Mouse (Mus musculus): Measurements from ENCODE around the gene Ankrd11. TPM values are rescaled to one million over a fixed set of nuclear protein-coding genes. Genes with fewer than 3 reads are reported as not detected.
A peak's percentile ranks its signal among the peaks of the same experiment; 100 is the strongest.

Ankrd11 gene
- total and polyA plus RNA-seq, 3 experiments = 49.2 to 235 (median 87.7) TPM

DNA sequence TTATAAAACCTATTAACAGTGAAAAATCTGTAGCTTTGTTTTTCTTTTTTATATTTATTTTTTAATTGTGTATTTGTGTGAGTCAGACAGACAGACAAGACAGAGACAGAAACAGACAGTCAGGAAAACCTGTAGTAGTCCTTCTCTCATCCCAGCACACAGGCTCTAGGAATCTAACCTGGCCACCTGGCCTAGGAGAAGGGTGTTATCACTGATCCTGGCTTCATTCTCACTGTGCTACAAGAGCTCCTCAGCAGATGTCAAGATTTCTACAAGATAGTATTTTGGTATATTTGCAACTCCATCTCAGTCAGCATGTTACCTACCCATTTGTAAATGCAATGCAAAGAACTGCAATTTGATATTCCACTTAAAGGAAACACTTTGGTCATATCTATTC is 30.8 kb downstream of the Ankrd11 start:
- H3K9me3 ChIP-seq (replicated peaks; ENCODE audit: insufficient read depth, low read length) = no peaks in the 10 kb centered on the region
- peaks cover 84% of the 10 kb centered on the region for H3K79me2 ChIP-seq (ENCODE audit: control insufficient read depth, insufficient read depth, low read length, poor library complexity)
- no peak overlapping the region for H3K27ac ChIP-seq (ENCODE audit: control insufficient read depth, low read depth, low read length)
- H3K36me3 ChIP-seq (ENCODE audit: control insufficient read depth in 1 of 2, insufficient read depth in 2 of 2, low read length in 2 of 2) = peaks cover 10% of the 10 kb centered on the region in 2 experiments
- H3K27me3 ChIP-seq (ENCODE audit: control insufficient read depth in 1 of 2, insufficient read depth in 2 of 2, low read length in 2 of 2) = no peaks in the 10 kb centered on the region
- no peak overlapping the region for H3K4me3 ChIP-seq (ENCODE audit: control insufficient read depth in 1 of 2, insufficient read depth in 1 of 2, low read depth in 2 of 2, low read length in 2 of 2)
- H3K9ac ChIP-seq (ENCODE audit: control insufficient read depth, low read depth, low read length, poor library complexity, severe bottlenecking) = no peak overlapping the region
- peaks cover 0 to 5% of the 10 kb centered on the region in 2 experiments; a peak in 1 of 4 replicates for H3K4me1 ChIP-seq (ENCODE audit: control insufficient read depth in 1 of 2, insufficient read depth in 2 of 2, low read length in 2 of 2)
- DNase-seq (ENCODE audit: low read depth, low spot score) = no peak
- peak; percentile 33 for TF ChIP-seq TAL1 (IDR thresholded peaks at IDR 0.05; ENCODE audit: low read length)
- TF ChIP-seq EP300 (IDR thresholded peaks at IDR 0.05; ENCODE audit: low read depth in 1 of 2, low read length in 2 of 2) = no peak

DNA sequence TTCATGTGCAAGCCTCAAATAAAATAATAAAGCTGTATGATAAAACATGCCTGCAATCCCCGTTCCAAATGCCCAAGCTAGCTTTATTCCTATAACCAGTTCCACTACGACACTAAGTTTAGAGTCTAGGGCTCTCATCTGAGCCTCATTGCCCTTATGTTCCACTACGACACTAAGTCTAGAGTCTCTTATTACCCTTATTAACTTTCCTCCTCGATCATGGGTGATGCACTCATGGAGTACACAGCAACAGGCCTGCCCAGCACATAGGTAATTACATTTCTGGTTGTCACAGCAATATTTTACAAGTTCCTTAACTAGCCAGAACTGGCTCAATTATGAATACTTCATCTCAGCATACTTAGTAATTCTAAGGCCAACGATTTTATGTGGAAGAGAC is 36.3 kb downstream of the Ankrd11 start:
- no peaks in the 10 kb centered on the region for H3K9me3 ChIP-seq (replicated peaks; ENCODE audit: insufficient read depth, low read length)
- no peak overlapping the region for H3K4me3 ChIP-seq (ENCODE audit: control insufficient read depth in 1 of 2, insufficient read depth in 1 of 2, low read depth in 2 of 2, low read length in 2 of 2)
- peaks cover 0 to 48% of the 10 kb centered on the region in 2 experiments; a peak in 2 of 4 replicates for H3K36me3 ChIP-seq (ENCODE audit: control insufficient read depth in 1 of 2, insufficient read depth in 2 of 2, low read length in 2 of 2)
- TF ChIP-seq ZC3H11A (IDR thresholded peaks at IDR 0.05; ENCODE audit: low read depth, low read length) = no peak
- no peak for TF ChIP-seq EP300 (IDR thresholded peaks at IDR 0.05; ENCODE audit: low read depth in 1 of 2, low read length in 2 of 2)
- TF ChIP-seq POLR2AphosphoS5 (IDR thresholded peaks at IDR 0.05; ENCODE audit: borderline replicate concordance, low read depth, low read length) = no peak
- TF ChIP-seq BHLHE40 (IDR thresholded peaks at IDR 0.05; ENCODE audit: borderline replicate concordance, low read depth, low read length) = no peak
- no peak for TF ChIP-seq KAT2A (conservative IDR thresholded peaks at IDR 0.05; ENCODE audit: low read depth, low read length)
- no peak for TF ChIP-seq ZKSCAN1 (IDR thresholded peaks at IDR 0.05; ENCODE audit: low read depth, low read length)
- TF ChIP-seq UBTF (IDR thresholded peaks at IDR 0.05; ENCODE audit: borderline replicate concordance, insufficient read depth, low read depth, low read length) = no peak
- no peak for TF ChIP-seq MAZ (IDR thresholded peaks at IDR 0.05; ENCODE audit: low read depth, low read length)
- TF ChIP-seq SIN3A (IDR thresholded peaks at IDR 0.05; ENCODE audit: low read length) = no peak
- TF ChIP-seq CHD1 (IDR thresholded peaks at IDR 0.05; ENCODE audit: low read depth, low read length) = no peak
- TF ChIP-seq MAX (IDR thresholded peaks at IDR 0.05; ENCODE audit: low read length) = no peak
- TF ChIP-seq ZMIZ1 (IDR thresholded peaks at IDR 0.05; ENCODE audit: low read depth, low read length) = no peak
- no peak for TF ChIP-seq NELFE (IDR thresholded peaks at IDR 0.05; ENCODE audit: low read depth, low read length)
- no peak for TF ChIP-seq HCFC1 (IDR thresholded peaks at IDR 0.05; ENCODE audit: low read depth, low read length)
- no peak for TF ChIP-seq ETS1 (IDR thresholded peaks at IDR 0.05; ENCODE audit: low read depth, low read length)
- H3K27ac ChIP-seq (ENCODE audit: control insufficient read depth, low read depth, low read length) = no peak overlapping the region
- peaks cover 21 to 23% of the 10 kb centered on the region in 2 experiments for H3K4me1 ChIP-seq (ENCODE audit: control insufficient read depth in 1 of 2, insufficient read depth in 2 of 2, low read length in 2 of 2)
- no peak for DNase-seq (ENCODE audit: low read depth, low spot score)
- no peaks in the 10 kb centered on the region for H3K27me3 ChIP-seq (ENCODE audit: control insufficient read depth in 1 of 2, insufficient read depth in 2 of 2, low read length in 2 of 2)
- H3K79me2 ChIP-seq (ENCODE audit: control insufficient read depth, insufficient read depth, low read length, poor library complexity) = peaks cover 89% of the 10 kb centered on the region
- H3K9ac ChIP-seq (ENCODE audit: control insufficient read depth, low read depth, low read length, poor library complexity, severe bottlenecking) = no peak overlapping the region
